Mouse (Mus musculus): ENCODE results near the gene Spryd3. TPM values are rescaled to one million over a fixed set of nuclear protein-coding genes. Genes with fewer than 3 reads are reported as not detected.

Spryd3 gene
- total and polyA plus RNA-seq, 2 experiments from 2014 or later, result 118 to 134 TPM

GRCm38 (mm10) chr15:102070476-102071467 is 65.3 kb downstream of the Spryd3 start:
- Histone ChIP-seq H3K36me3 (ENCODE audit: insufficient read depth, low read length) (no peaks in the 10 kb centered on the region), H3K4me2 (ENCODE audit: low read depth, low read length, poor library complexity, severe bottlenecking) (no peak overlapping the region), H3K27me3 (ENCODE audit: insufficient read depth, low read length) (peaks cover 15% of the 10 kb centered on the region), H3K4me1 (ENCODE audit: insufficient read depth, low read length) (peaks cover 5% of the 10 kb centered on the region; the same call in 1 of the 2 replicates), H3K9ac (replicated peaks; ENCODE audit: low read length, poor library complexity, severe bottlenecking) (no peak overlapping the region), H3K27ac (ENCODE audit: low read depth, low read length) (no peak overlapping the region), H3K4me3 (ENCODE audit: low read depth, low read length) (no peak overlapping the region), H3K9me3 (ENCODE audit: low read length) (no peaks in the 10 kb centered on the region)
- WGBS, result 80% methylated on average over 13 of the region's 13 CpGs
- ATAC-seq (ENCODE audit: low FRiP score) (no peak), DNase-seq (ENCODE audit: low spot score) (no peak)
- no peak for TF ChIP-seq CTCF (IDR thresholded peaks at IDR 0.05)

Other genes starting within 250 kb of the Spryd3 start
- not detected in 2 replicates for gene Krt76, start 243.3 kb downstream of the Spryd3 start, total RNA-seq (2014; rRNA removed)
- not detected in 2 replicates for gene Krt76, start 243.3 kb downstream of the Spryd3 start, polyA plus RNA-seq (2015; fragmentation: Nextera tagmentation; extraction: Ambion mirVana)
- gene Krt4, start 211.5 kb downstream of the Spryd3 start, total RNA-seq (2014; rRNA removed), result 0.38 TPM in 1 of 2 replicates, not detected in the other
- not detected in 2 replicates for gene Krt4, start 211.5 kb downstream of the Spryd3 start, polyA plus RNA-seq (2015; fragmentation: Nextera tagmentation; extraction: Ambion mirVana)
- gene Krt79, start 195.9 kb downstream of the Spryd3 start, total RNA-seq (2014; rRNA removed), result 2.3 TPM in 1 of 2 replicates, not detected in the other
- 0.15 and 0.28 TPM in 2 replicates for gene Krt79, start 195.9 kb downstream of the Spryd3 start, polyA plus RNA-seq (2015; fragmentation: Nextera tagmentation; extraction: Ambion mirVana)
- gene Krt78, start 181.9 kb downstream of the Spryd3 start, total RNA-seq (2014; rRNA removed), result 0.49 TPM in 1 of 2 replicates, not detected in the other
- not detected in 2 replicates for gene Krt78, start 181.9 kb downstream of the Spryd3 start, polyA plus RNA-seq (2015; fragmentation: Nextera tagmentation; extraction: Ambion mirVana)
- gene Krt8, start 131.8 kb downstream of the Spryd3 start, total RNA-seq (2014; rRNA removed), result 0.61 and 1.6 TPM in 2 replicates
- gene Krt8, start 131.8 kb downstream of the Spryd3 start, polyA plus RNA-seq (2015; fragmentation: Nextera tagmentation; extraction: Ambion mirVana), result 0.60 and 0.63 TPM in 2 replicates
- 0.99 and 1.7 TPM in 2 replicates for gene Krt18, start 108.1 kb downstream of the Spryd3 start, total RNA-seq (2014; rRNA removed)
- 1.8 and 2.1 TPM in 2 replicates for gene Krt18, start 108.1 kb downstream of the Spryd3 start, polyA plus RNA-seq (2015; fragmentation: Nextera tagmentation; extraction: Ambion mirVana)
- gene Eif4b, start 62.5 kb downstream of the Spryd3 start, total RNA-seq (2014; rRNA removed), result 161 and 169 TPM in 2 replicates
- gene Eif4b, start 62.5 kb downstream of the Spryd3 start, polyA plus RNA-seq (2015; fragmentation: Nextera tagmentation; extraction: Ambion mirVana), result 65.8 and 68.2 TPM in 2 replicates
- 18.1 and 20.4 TPM in 2 replicates for gene Tns2, start 35.8 kb downstream of the Spryd3 start, total RNA-seq (2014; rRNA removed)
- 5.1 and 6.3 TPM in 2 replicates for gene Tns2, start 35.8 kb downstream of the Spryd3 start, polyA plus RNA-seq (2015; fragmentation: Nextera tagmentation; extraction: Ambion mirVana)
- 11.9 and 13.6 TPM in 2 replicates for gene Igfbp6, start 8.1 kb upstream of the Spryd3 start, total RNA-seq (2014; rRNA removed)
- gene Igfbp6, start 8.1 kb upstream of the Spryd3 start, polyA plus RNA-seq (2015; fragmentation: Nextera tagmentation; extraction: Ambion mirVana), result 9.9 and 12.7 TPM in 2 replicates
- gene Soat2, start 14.3 kb upstream of the Spryd3 start, total RNA-seq (2014; rRNA removed), result 0.61 TPM in 1 of 2 replicates, not detected in the other
- gene Soat2, start 14.3 kb upstream of the Spryd3 start, polyA plus RNA-seq (2015; fragmentation: Nextera tagmentation; extraction: Ambion mirVana), result 0.06 and 0.12 TPM in 2 replicates
- gene Zfp740, start 67.0 kb upstream of the Spryd3 start, total RNA-seq (2014; rRNA removed), result 42.9 and 57.7 TPM in 2 replicates
- gene Zfp740, start 67.0 kb upstream of the Spryd3 start, polyA plus RNA-seq (2015; fragmentation: Nextera tagmentation; extraction: Ambion mirVana), result 25.1 and 27.6 TPM in 2 replicates
- gene Csad, start 68.5 kb upstream of the Spryd3 start, total RNA-seq (2014; rRNA removed), result 30.3 and 47.5 TPM in 2 replicates
- 32.8 and 34.6 TPM in 2 replicates for gene Csad, start 68.5 kb upstream of the Spryd3 start, polyA plus RNA-seq (2015; fragmentation: Nextera tagmentation; extraction: Ambion mirVana)
- 0.88 and 1.5 TPM in 2 replicates for gene Itgb7, start 95.7 kb upstream of the Spryd3 start, total RNA-seq (2014; rRNA removed)
- 1.1 and 1.2 TPM in 2 replicates for gene Itgb7, start 95.7 kb upstream of the Spryd3 start, polyA plus RNA-seq (2015; fragmentation: Nextera tagmentation; extraction: Ambion mirVana)
- gene Rarg, start 121.3 kb upstream of the Spryd3 start, total RNA-seq (2014; rRNA removed), result 4.4 and 12.6 TPM in 2 replicates
- 3.9 and 4.2 TPM in 2 replicates for gene Rarg, start 121.3 kb upstream of the Spryd3 start, polyA plus RNA-seq (2015; fragmentation: Nextera tagmentation; extraction: Ambion mirVana)
- not detected in 2 replicates for gene Gm9918, start 134.3 kb upstream of the Spryd3 start, total RNA-seq (2014; rRNA removed)
- not detected in 2 replicates for gene Gm9918, start 134.3 kb upstream of the Spryd3 start, polyA plus RNA-seq (2015; fragmentation: Nextera tagmentation; extraction: Ambion mirVana)
- 43.3 and 59.3 TPM in 2 replicates for gene Mfsd5, start 143.2 kb upstream of the Spryd3 start, total RNA-seq (2014; rRNA removed)
- 63.5 and 67.3 TPM in 2 replicates for gene Mfsd5, start 143.2 kb upstream of the Spryd3 start, polyA plus RNA-seq (2015; fragmentation: Nextera tagmentation; extraction: Ambion mirVana)
- gene Espl1, start 160.0 kb upstream of the Spryd3 start, total RNA-seq (2014; rRNA removed), result 2.7 and 4.5 TPM in 2 replicates
- gene Espl1, start 160.0 kb upstream of the Spryd3 start, polyA plus RNA-seq (2015; fragmentation: Nextera tagmentation; extraction: Ambion mirVana), result 1.7 and 2.7 TPM in 2 replicates
- 145 and 153 TPM in 2 replicates for gene Pfdn5, start 189.9 kb upstream of the Spryd3 start, total RNA-seq (2014; rRNA removed)
- gene Pfdn5, start 189.9 kb upstream of the Spryd3 start, polyA plus RNA-seq (2015; fragmentation: Nextera tagmentation; extraction: Ambion mirVana), result 525 and 567 TPM in 2 replicates
- 63.1 and 69.1 TPM in 2 replicates for gene Myg1, start 195.5 kb upstream of the Spryd3 start, total RNA-seq (2014; rRNA removed)
- 83.2 and 87.1 TPM in 2 replicates for gene Myg1, start 195.5 kb upstream of the Spryd3 start, polyA plus RNA-seq (2015; fragmentation: Nextera tagmentation; extraction: Ambion mirVana)
- gene Aaas, start 214.5 kb upstream of the Spryd3 start, total RNA-seq (2014; rRNA removed), result 21.8 and 31.1 TPM in 2 replicates
- 30.1 and 32.8 TPM in 2 replicates for gene Aaas, start 214.5 kb upstream of the Spryd3 start, polyA plus RNA-seq (2015; fragmentation: Nextera tagmentation; extraction: Ambion mirVana)
- gene Sp7, start 230.9 kb upstream of the Spryd3 start, total RNA-seq (2014; rRNA removed), result 0.47 and 0.60 TPM in 2 replicates
- 0.10 and 0.31 TPM in 2 replicates for gene Sp7, start 230.9 kb upstream of the Spryd3 start, polyA plus RNA-seq (2015; fragmentation: Nextera tagmentation; extraction: Ambion mirVana)

Measured in midbrain, postnatal 0 days (tissue).